Mouse (Mus musculus) heart, adult 2 months (tissue): Measurements from ENCODE around the gene Mfn2.

Experiments used
- CTCF ChIP-seq: fragments of 200-600 bp; IDR thresholded peaks from 2 replicates; pipeline ENCODE4 v1.8.1; 2022; ENCODE audit warnings: antibody characterized with exemption, mild to moderate bottlenecking, moderate library complexity
- EP300 ChIP-seq: fragments of 200-500 bp; IDR thresholded peaks from 2 replicates; pipeline ENCODE4 v1.6.1; 2011; ENCODE audit warnings: low read depth, low read length, control low read depth; ENCODE audit not compliant: insufficient read depth

GRCm38 (mm10) chr4:147875852-147876575 is 28.5 kb downstream of the Mfn2 start:
- TF ChIP-seq CTCF (no peak), EP300 (no peak)
